Mouse (Mus musculus): ENCODE measurements around the gene Tubb4b. TPM values are rescaled to one million over a fixed set of nuclear protein-coding genes. Genes with fewer than 3 reads are reported as not detected.
A peak's percentile ranks its signal among the peaks of the same experiment; 100 is the strongest.

Tubb4b gene
- polyA plus RNA-seq, 1 experiment from 2014 or later: 600 TPM

DNA sequence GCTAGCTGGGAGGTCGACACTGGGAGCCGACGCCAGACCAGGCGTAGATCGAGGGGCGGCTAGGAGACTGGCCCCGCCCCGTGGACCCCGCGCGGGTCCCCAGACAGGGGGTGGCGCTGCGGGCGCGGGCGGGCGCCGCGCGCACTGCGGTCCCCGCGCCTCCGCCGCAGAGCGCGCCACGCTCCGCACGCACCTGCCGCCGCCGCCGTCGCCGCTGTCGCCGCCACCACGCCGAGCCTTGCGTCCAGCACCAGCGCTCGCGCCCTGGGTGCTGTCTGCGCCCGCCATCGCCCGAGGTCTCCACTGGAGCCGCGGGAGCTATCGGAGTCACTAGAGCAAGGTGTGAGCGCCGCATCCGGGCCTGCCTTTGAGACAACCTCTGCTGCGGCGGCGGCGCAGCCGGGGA, 17.6 kb upstream of the Tubb4b start, which contains the start of the genes Rnf208 and Cysrt1:
Rnf208 (plus strand) TSS at position 155 of the 406 bp plus-strand sequence.
Cysrt1 (minus strand) TSS at position 352 of the 406 bp plus-strand sequence.
- no peak for ATAC-seq
- peak within 1 kb of the TSS; percentile 57 for H3K9ac ChIP-seq
- under 1% methylated on average over 51 of the region's 59 CpGs for WGBS
- no peaks in the 10 kb centered on the region for H3K36me3 ChIP-seq
- H3K4me2 ChIP-seq (replicated peaks): peak within 1 kb of the TSS; percentile 97
- H3K4me3 ChIP-seq (replicated peaks): peak within 1 kb of the TSS; percentile 55
- H3K27ac ChIP-seq: peak within 1 kb of the TSS; percentile 72
- H3K4me1 ChIP-seq (replicated peaks): peaks cover 23% of the 10 kb centered on the region
- H3K27me3 ChIP-seq (replicated peaks): peaks cover 6% of the 10 kb centered on the region
- no peaks in the 10 kb centered on the region for H3K9me3 ChIP-seq

DNA sequence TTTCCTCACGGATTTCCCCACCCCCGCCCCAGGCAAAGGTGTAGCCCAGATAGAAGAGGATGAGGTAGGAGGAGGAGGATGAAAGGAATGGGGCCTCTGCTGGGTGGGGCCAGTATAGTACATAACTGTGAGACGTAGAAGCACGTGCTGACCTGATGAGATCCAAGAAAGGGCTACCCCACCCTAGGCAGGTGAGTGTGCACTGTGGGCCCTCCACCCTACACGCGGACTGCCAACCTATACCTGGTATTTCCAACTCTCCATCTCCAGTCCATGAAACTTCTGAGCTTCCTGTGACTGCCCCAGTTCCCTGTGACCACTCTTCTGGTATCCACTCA, 16.9 kb upstream of the Tubb4b start:
- H3K36me3 ChIP-seq: no peaks in the 10 kb centered on the region
- H3K9ac ChIP-seq: peak overlapping the region; percentile 57; the same call in 1 of the 2 replicates
- ATAC-seq: peak; percentile 63
- peak overlapping the region; percentile 55 for H3K4me3 ChIP-seq (replicated peaks)
- H3K4me1 ChIP-seq (replicated peaks): peaks cover 20% of the 10 kb centered on the region
- H3K4me2 ChIP-seq (replicated peaks): peak overlapping the region; percentile 97
- peaks cover 6% of the 10 kb centered on the region for H3K27me3 ChIP-seq (replicated peaks)
- peak overlapping the region; percentile 72; the same call in 1 of the 2 replicates for H3K27ac ChIP-seq
- WGBS: 12% methylated on average over 6 of the region's 6 CpGs
- no peaks in the 10 kb centered on the region for H3K9me3 ChIP-seq

DNA sequence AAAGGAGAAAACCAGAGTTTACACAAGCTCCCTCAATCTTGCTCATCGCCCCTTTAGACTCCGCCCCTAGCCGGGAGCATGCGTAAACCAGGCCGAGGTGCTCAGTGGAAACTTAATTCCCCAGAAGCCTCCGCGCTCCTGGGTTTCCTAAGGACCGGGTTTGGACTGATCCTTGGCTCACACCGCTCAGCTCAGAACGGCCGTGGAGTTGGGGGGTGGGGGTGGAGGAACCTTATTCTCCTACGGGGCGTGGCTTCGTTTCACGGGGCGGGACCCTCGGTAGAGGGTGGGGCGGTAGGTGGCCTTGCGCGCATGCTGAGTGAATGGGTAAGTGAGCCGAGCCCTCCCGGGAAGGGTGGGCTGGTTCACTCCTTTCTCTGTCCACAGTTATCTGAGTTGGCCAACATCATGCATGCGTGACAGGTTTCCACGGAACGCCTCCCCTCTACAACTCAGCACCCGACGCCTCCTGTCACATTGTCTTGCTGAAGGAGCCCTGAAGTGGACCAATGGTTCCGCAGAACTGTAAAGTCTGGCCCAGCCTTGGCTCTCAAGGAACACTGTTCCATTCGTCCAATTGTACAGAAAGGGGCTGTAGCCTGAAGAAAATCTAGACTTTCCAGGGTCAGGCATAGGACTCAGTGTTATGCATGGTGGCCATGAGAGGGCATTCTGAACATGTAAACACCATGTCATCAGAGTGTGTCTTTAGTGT, 16.4 kb upstream of the Tubb4b start:
- Histone ChIP-seq H3K27ac (peak overlapping the region; percentile 72), H3K4me1 (replicated peaks) (peaks cover 20% of the 10 kb centered on the region), H3K4me3 (replicated peaks) (peak overlapping the region; percentile 55), H3K4me2 (replicated peaks) (peak overlapping the region; percentile 97), H3K9me3 (no peaks in the 10 kb centered on the region), H3K9ac (0 out of 2 replicates have a peak overlapping the region, but pooled peaks have one; percentile 15), H3K27me3 (replicated peaks) (peaks cover 6% of the 10 kb centered on the region), H3K36me3 (no peaks in the 10 kb centered on the region)
- WGBS: 2% methylated on average over 29 of the region's 29 CpGs
- peak; percentile 80 for ATAC-seq

DNA sequence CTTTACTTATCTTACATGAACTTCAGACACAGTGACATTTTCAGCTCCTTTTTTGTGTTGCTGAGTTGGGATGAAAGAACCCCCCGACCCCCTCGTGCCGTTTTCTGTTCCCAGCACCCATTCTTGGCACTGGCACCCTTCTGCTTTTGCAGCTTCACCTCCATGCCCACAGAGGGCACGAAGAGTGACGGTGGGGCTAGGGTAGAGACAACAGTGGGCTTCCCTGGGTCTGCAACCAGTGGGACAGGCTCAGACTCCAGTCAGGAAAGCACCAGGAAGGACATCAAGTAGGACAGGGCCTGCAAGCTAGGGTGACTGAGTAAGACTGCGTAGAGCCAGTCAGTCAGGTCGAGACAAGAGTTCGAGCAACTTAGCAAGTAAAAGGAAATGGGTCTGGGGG, 15.8 kb upstream of the Tubb4b start:
- 51% methylated on average over 8 of the region's 8 CpGs for WGBS
- 0 out of 2 replicates have a peak overlapping the region, but pooled peaks have one; percentile 15 for H3K9ac ChIP-seq
- H3K4me3 ChIP-seq (replicated peaks): peak overlapping the region; percentile 55
- H3K36me3 ChIP-seq: no peaks in the 10 kb centered on the region
- peak overlapping the region; percentile 97 for H3K4me2 ChIP-seq (replicated peaks)
- H3K9me3 ChIP-seq: no peaks in the 10 kb centered on the region
- peak; percentile 10; the same call in 1 of the 2 replicates for ATAC-seq
- H3K27ac ChIP-seq: peak overlapping the region; percentile 72; the same call in 1 of the 2 replicates
- H3K27me3 ChIP-seq (replicated peaks): peaks cover 6% of the 10 kb centered on the region
- peaks cover 18% of the 10 kb centered on the region for H3K4me1 ChIP-seq (replicated peaks)

DNA sequence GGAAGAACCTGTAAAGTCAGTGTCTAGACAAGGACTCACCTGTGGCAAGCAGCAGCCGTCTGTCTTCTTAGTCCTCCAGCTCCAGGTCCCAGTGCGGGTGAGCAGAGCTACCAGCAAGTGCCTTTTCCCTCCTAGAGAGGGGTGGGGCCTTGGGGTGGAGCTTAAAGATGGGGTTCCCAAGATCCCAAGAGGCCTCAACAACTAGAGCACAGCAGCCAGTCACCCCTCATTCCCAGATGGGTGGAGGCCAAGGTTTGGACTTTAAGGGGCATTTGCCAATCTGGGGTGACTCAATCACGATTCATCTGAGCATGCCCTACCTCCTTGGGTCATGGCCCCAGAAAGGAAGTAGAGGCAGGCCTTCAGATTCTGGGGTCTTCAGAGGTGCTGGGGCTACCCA, 15.3 kb upstream of the Tubb4b start:
- Histone ChIP-seq H3K36me3 (no peaks in the 10 kb centered on the region), H3K9me3 (no peaks in the 10 kb centered on the region), H3K4me1 (replicated peaks) (peaks cover 18% of the 10 kb centered on the region), H3K4me3 (replicated peaks) (no peak overlapping the region), H3K4me2 (replicated peaks) (no peak overlapping the region), H3K9ac (no peak overlapping the region), H3K27ac (no peak overlapping the region), H3K27me3 (replicated peaks) (peaks cover 6% of the 10 kb centered on the region)
- WGBS: 96% methylated on average over 3 of the region's 3 CpGs
- no peak for ATAC-seq

DNA sequence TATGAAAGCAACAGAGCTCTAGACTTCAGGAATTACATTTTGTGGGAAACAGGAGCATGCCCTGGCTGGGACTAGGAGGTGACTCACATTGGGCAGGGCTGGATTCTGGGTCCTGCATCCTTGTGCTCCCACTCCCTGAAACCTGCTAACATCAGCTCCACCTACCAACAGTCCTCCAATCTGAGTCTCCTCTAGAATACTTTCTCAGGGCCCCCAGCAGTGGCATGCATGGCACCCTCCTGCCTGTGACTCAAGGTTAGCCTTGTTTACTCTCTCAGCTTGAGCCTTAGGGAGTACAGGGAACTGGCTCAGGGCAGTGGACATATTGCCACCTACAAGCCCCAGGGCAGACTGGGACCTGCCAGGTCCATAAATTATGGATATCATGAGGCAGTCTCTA, 13.6 kb upstream of the Tubb4b start:
- Histone ChIP-seq H3K27me3 (replicated peaks) (peaks cover 6% of the 10 kb centered on the region), H3K4me1 (replicated peaks) (peaks cover 18% of the 10 kb centered on the region), H3K9me3 (no peaks in the 10 kb centered on the region), H3K4me2 (replicated peaks) (no peak overlapping the region), H3K4me3 (replicated peaks) (no peak overlapping the region), H3K9ac (no peak overlapping the region), H3K36me3 (no peaks in the 10 kb centered on the region), H3K27ac (0 out of 2 replicates have a peak overlapping the region, but pooled peaks have one; percentile 5)
- no peak for ATAC-seq

DNA sequence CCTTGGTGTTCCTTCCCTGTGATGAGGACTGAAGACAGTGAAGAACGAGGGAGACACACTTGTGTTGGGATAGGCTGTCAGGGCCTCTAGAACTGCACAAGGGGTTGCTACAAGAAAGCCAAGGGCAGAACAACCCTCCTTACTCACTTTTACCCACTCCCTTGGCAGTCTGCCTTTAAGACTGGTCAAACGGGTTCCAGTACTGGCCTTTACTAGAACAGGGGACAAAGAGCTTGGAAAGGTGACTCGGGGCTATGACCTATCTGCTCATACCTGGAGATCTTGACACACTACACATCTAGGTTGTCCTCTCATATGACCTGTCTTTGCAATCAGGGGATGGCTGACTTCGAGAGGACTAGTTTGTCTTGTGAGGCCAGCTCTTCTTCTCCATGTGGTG, 13.0 kb upstream of the Tubb4b start:
- no peak for ATAC-seq
- 55% methylated on average over 4 of the region's 4 CpGs for WGBS
- Histone ChIP-seq H3K27me3 (replicated peaks) (peaks cover 4% of the 10 kb centered on the region), H3K36me3 (no peaks in the 10 kb centered on the region), H3K9ac (no peak overlapping the region), H3K4me2 (replicated peaks) (no peak overlapping the region), H3K4me3 (replicated peaks) (no peak overlapping the region), H3K9me3 (no peaks in the 10 kb centered on the region), H3K27ac (peak overlapping the region; percentile 5; the same call in 1 of the 2 replicates), H3K4me1 (replicated peaks) (peaks cover 18% of the 10 kb centered on the region)

DNA sequence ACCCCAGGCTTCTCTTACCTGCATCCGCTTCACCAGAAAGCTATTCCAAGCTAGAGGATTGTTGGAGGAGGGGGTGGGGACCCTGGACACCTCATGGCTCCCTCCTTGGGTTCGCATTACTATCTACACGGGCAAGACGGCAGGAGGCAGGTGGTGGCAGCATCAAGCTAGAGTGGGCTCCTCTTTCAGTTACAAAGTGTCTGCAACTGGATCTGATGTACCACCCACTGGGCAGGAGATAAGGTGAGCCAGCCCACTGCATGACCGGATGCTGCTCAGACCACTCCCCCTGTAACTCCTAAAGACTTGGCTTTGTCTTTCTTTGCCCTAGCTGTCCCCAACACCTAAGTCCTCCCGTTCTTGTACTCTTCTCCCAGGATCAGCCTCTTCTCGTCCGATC, 12.1 kb upstream of the Tubb4b start, which contains the start of gene Rnf224:
Rnf224 (minus strand) TSS at position 174 of the 400 bp plus-strand sequence.
- H3K4me1 ChIP-seq (replicated peaks): peaks cover 14% of the 10 kb centered on the region
- WGBS: 34% methylated on average over 8 of the region's 8 CpGs
- H3K9me3 ChIP-seq: no peaks in the 10 kb centered on the region
- H3K4me3 ChIP-seq (replicated peaks): no peak within 1 kb of the TSS
- no peaks in the 10 kb centered on the region for H3K36me3 ChIP-seq
- H3K27ac ChIP-seq: peak within 1 kb of the TSS; percentile 9; the same call in 1 of the 2 replicates
- no peak within 1 kb of the TSS for H3K9ac ChIP-seq
- H3K27me3 ChIP-seq (replicated peaks): peaks cover under 1% of the 10 kb centered on the region; the same call in 1 of the 2 replicates
- ATAC-seq: no peak
- H3K4me2 ChIP-seq (replicated peaks): no peak within 1 kb of the TSS

DNA sequence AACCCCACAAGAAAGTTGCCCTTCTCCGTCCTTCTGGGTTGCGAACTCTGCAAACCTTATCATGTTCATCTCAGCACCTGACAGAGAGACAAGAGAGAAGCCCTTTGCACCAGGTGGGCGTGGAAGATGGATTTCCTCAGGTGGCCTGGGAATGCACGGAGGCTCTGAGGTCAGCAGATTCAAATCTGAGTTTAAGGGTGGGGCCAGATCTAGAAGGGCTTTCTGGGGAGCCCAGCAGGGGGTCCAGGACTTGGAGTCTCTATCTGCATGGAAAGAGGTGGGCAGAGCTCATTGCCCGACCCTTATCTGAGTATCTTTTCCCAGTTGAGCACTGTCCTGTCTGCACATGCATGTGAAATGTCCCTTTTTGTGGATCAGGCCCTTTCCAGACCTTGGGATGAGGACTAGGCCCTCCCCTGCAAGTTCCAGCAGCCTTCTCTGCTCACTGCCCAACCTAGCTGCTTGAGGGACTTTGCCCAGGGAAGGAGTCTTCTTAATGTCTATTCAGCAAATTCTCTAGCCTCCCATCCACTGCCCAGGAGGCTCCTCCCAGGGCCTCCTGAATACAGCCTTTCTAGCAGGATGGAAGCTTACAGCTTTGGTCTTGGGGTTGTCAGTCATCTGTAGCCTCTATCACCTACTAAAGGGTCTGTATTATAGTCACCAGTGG, 10.2 kb upstream of the Tubb4b start:
- 0 out of 2 replicates have a peak, but pooled peaks cover 6% of the 10 kb centered on the region for H3K27me3 ChIP-seq (replicated peaks)
- H3K36me3 ChIP-seq: no peaks in the 10 kb centered on the region
- peak overlapping the region; percentile 66 for H3K27ac ChIP-seq
- H3K4me2 ChIP-seq (replicated peaks): peak overlapping the region; percentile 41
- ATAC-seq: peak; percentile 71
- no peaks in the 10 kb centered on the region for H3K9me3 ChIP-seq
- WGBS: 52% methylated on average over 5 of the region's 5 CpGs
- H3K9ac ChIP-seq: no peak overlapping the region
- H3K4me3 ChIP-seq (replicated peaks): no peak overlapping the region
- H3K4me1 ChIP-seq (replicated peaks): peaks cover 6% of the 10 kb centered on the region

DNA sequence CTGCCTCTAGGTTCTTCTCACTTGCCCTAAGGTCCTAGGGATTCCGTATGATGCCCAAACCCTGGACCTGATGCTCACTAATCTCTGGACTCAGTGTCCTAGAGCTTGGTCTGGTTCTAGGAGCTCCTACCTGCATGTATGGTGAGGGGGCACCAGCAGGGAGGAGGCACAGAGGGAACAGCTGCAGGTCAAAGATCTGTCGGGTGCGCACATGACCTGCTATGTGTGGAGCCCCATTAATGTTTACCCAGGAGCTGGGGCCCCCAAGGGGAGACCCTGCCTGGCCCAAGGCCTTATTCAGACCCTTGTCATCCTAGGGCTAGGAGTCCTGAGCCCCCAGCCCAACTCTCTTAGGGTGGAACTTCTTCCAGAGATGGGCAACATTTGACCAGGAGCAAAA, 9.5 kb upstream of the Tubb4b start, which contains the start of gene Slc34a3:
Slc34a3 (minus strand) TSS at position 315 of the 400 bp plus-strand sequence.
- Histone ChIP-seq H3K36me3 (no peaks in the 10 kb centered on the region), H3K9me3 (no peaks in the 10 kb centered on the region), H3K9ac (peak within 1 kb of the TSS; percentile 3; the same call in 1 of the 2 replicates), H3K4me1 (replicated peaks) (peaks cover 9% of the 10 kb centered on the region), H3K4me3 (replicated peaks) (no peak within 1 kb of the TSS), H3K27me3 (replicated peaks) (0 out of 2 replicates have a peak, but pooled peaks cover 6% of the 10 kb centered on the region), H3K4me2 (replicated peaks) (peak within 1 kb of the TSS; percentile 41), H3K27ac (peak within 1 kb of the TSS; percentile 66)
- peak; percentile 62 for ATAC-seq
- 63% methylated on average over 3 of the region's 3 CpGs for WGBS

DNA sequence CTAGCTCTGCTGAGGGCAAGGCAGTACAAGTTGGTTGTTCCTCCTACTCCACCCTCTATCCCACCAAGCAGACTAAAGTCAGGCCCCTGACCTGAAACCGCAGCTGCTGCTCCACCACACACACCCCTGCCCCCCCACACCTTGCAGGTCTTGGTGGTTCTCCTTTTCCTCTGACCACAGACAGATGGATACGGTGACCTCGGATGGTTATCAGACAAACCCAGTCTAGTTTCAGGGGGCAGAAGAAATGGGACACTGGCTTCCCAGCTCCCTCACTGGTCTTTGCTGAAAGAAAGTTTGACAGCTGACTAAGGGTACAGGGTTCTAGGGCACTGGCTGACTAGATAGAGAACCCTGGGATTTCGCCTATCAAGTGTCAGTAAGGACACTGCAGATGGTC, 8.9 kb upstream of the Tubb4b start:
- Histone ChIP-seq H3K27ac (no peak overlapping the region), H3K36me3 (no peaks in the 10 kb centered on the region), H3K9ac (peak overlapping the region; percentile 3; the same call in 1 of the 2 replicates), H3K4me2 (replicated peaks) (no peak overlapping the region), H3K4me3 (replicated peaks) (no peak overlapping the region), H3K27me3 (replicated peaks) (0 out of 2 replicates have a peak, but pooled peaks cover 6% of the 10 kb centered on the region), H3K9me3 (no peaks in the 10 kb centered on the region), H3K4me1 (replicated peaks) (peaks cover 12% of the 10 kb centered on the region)
- 80% methylated on average over 4 of the region's 4 CpGs for WGBS
- no peak for ATAC-seq

DNA sequence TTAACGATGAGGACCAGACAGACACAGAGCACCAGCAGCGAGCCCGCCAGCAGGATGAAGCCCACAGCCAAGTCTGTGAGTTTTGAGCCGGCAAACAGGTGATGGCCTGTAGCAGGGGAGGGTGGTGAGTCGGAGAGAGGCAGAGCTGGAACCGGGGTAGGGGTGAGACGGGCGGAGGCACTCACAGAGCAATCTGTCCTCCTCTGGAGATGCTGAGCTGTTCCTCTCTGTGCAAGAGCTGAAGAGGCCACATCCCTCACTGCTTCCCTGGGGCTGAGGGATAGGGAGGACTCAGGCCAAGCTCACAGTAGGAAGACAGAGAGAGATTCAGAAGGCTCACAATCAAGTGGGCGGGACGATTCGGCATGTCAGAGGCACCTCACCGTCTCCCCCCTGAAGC, 6.5 kb upstream of the Tubb4b start:
- Histone ChIP-seq H3K9me3 (no peaks in the 10 kb centered on the region), H3K36me3 (no peaks in the 10 kb centered on the region), H3K4me2 (replicated peaks) (no peak overlapping the region), H3K27ac (no peak overlapping the region), H3K9ac (no peak overlapping the region), H3K27me3 (replicated peaks) (0 out of 2 replicates have a peak, but pooled peaks cover 6% of the 10 kb centered on the region), H3K4me3 (replicated peaks) (no peak overlapping the region), H3K4me1 (replicated peaks) (peaks cover 6% of the 10 kb centered on the region)
- WGBS: 61% methylated on average over 12 of the region's 12 CpGs
- ATAC-seq: no peak

Measured in intestine, embryonic 15.5 days (tissue).